Mouse (Mus musculus): Measurements from ENCODE around the gene Acad9.
A peak's percentile ranks its signal among the peaks of the same experiment; 100 is the strongest.

Gene Acad9

DNA sequence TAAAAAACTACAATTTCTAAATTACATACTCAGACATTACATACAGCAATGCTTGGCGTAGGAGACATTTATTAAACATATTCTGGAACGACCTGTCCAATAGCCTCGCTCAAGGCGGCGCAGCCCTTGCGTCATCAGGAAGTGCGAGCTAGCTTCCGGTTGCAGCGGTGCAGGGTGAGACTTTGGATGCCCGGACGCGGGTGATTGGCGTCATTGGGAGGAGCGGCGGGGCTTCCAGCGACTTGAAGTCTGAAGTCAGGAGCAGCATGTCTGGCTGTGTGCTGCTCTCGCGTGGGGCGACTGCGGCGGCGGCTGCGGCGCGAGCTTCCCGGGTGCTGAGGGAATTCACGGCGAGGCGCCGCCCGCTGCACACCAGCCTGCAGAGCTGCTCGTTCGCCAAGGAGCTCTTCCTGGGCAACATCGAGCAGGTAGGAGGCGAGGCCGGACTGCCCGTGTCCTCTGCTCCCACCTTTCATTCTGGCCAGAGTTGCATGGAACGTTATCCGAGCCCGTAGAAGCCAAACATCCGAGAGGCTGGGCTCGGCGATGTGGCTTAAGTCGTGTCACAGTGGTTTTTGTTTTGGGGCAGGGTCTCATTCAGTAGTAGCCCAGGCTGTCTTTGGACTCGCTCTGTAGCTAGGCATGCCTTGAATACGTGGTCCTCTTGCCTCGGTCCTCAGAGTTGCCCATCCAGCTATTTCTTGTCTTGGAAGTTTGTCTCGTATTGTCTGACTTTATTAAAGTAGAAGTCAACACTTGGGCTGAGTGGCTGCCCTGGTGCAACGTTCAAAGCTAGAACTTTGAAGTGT, at the start of gene Acad9:
TSS of gene Acad9 (plus strand) at position 137 of the 809 bp plus-strand sequence.
- peak; percentile 89 to 94 for DNase-seq (ENCODE audit: low spot score in 2 of 2)

DNA sequence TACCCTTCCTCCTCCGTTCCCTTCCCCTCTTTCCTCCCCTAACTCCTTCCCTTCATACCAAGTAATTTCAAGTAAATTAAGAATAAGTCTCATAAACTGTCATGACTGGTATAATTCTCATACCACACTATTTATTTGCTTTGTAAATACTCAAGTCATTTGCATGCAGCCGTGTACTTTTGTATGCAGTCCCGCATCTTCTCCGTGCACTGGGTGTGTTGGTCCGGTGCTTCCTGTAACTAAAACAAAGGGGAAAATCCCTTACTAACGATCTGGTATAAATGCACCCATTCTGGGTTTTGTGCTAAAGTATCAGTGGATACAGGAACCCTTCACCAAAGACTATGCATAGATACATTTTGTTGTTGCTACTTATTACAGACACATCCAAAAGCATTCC, 40.0 kb upstream of the Acad9 start:
- no peak for DNase-seq (ENCODE audit: low spot score in 2 of 2)

DNA sequence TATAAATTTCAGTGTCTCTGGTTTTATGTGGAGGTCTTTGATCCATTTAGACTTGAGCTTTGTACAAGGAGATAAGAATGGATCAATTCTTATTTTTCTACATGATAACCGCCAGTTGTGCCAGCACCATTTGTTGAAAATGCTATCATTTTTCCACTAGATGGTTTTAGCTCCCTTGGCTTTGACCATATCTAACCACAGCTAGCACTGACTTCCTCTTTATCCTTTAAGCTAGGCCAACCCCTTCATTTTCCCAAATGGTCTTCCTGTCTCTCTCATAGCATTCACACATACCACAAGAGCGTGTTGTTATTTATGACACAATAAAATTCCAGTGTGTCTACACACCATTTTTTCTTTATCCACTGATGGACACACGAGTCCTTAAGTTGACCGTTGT, 35.8 kb upstream of the Acad9 start:
- DNase-seq (ENCODE audit: low spot score in 2 of 2): no peak

DNA sequence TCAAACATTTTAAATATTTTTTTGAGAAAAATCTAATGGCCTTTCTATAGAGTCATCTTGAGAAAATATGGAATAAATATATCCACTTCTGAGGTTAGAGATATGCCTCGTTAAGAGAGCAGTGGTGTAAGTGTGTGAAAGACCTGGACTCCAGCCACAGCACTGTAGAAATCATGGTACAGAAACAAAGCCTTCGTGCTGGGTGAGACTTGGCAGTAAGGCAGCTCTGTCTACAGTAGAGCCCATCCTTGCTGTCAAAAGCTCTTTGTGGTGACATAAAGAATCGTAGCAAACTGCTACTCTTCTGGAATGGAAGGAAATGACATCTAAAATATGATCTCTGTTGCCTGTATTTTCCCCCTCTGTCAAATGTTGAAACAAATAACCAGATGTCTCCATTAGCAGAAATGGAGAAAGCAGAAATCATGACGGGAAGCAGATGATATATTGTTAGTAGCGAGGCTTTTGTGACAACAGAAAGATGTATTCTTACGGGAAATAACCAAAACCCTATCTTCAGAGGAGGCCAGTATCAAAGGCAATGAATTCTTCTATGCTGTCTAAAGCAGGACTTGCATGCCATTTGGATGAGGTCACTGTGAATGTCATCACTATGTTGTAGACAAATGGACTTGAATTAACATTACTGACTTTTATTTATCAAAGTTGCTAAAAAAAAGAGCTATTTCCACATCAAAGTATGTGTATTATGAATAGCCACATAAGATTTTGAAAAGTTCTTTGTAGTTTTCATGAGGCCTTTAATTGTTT, 33.9 kb upstream of the Acad9 start:
- DNase-seq (ENCODE audit: low spot score in 2 of 2): no peak

DNA sequence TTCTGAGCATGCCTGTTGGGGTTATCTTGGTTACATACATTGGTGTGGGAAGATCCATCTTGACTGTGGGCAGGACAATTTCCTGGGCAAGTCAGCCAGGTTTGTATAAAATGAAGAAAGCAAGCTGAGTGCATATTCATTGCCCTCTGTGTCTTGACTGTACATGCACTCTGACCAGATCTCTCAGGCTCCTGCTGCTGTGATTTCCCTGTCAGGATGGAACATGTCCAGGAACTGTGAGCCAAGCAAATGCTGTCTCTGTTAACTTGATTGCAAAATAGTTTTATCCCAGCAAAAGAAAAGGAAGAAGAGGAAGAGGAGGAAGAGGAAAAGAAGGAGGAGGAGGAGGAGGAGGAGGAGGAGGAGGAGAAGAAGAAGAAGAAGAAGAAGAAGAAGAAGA, 21.3 kb upstream of the Acad9 start:
- no peak for DNase-seq (ENCODE audit: low spot score in 2 of 2)

DNA sequence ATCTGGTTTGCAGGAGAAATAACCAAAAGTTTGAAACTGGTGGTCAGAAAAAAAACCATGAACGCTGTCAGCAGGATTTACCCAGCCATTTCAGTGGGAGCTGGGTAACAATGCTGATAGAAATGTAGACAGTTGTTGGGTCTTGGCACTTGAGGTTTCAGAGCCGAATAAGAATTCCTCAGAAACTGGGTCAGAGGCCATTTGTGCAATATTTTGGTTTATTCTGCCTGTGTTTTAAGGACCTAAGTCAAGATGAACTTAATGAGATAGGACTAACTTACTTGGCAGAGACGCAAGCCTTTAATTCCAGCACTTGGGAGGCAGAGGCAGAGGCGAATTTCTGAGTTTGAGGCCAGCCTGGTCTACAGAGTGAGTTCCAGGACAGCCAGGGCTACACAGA, 20.7 kb upstream of the Acad9 start:
- DNase-seq (ENCODE audit: low spot score in 2 of 2): no peak

DNA sequence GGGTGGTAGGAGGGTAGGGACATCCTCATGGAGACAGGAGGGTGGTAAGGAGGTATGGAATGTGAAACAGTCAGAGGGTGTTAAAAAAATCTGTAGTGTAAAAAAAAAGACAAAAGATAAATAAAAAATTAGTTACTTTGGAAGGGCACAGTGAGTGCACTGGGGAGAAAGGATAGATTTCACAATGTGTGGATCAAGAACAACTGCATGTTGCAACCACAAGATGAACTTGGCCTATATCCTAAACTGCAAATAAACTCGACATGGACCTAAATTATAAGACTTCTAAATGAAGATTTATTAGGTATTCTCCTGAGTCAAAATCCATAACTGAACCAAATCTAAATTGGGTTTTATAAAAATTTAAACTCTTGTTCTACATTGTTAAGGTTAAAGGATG, 16.7 kb upstream of the Acad9 start:
- DNase-seq (ENCODE audit: low spot score in 2 of 2): no peak

DNA sequence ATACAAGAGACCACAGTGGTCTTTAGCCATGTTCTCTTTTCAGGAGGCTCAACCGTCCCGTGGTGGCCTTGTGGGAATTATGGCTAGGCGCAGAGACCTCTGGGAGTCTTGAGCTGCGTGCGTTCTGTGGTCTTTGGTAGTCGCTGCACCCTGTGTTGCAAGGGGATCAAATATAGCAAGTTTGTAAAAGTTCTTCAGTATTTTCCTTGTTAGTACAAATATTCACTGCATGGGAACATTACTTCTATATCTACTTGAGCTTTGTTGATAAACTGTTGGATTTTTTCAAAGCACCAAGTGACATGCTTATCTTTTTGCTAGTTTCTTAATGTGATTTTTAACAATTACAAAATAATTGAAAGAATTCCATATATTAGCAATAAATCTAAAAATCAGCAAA, 12.3 kb upstream of the Acad9 start, which contains the start of gene Ccdc144b:
TSS of gene Ccdc144b (minus strand) at position 101 of the 400 bp plus-strand sequence.
- DNase-seq (ENCODE audit: low spot score in 2 of 2): no peak

DNA sequence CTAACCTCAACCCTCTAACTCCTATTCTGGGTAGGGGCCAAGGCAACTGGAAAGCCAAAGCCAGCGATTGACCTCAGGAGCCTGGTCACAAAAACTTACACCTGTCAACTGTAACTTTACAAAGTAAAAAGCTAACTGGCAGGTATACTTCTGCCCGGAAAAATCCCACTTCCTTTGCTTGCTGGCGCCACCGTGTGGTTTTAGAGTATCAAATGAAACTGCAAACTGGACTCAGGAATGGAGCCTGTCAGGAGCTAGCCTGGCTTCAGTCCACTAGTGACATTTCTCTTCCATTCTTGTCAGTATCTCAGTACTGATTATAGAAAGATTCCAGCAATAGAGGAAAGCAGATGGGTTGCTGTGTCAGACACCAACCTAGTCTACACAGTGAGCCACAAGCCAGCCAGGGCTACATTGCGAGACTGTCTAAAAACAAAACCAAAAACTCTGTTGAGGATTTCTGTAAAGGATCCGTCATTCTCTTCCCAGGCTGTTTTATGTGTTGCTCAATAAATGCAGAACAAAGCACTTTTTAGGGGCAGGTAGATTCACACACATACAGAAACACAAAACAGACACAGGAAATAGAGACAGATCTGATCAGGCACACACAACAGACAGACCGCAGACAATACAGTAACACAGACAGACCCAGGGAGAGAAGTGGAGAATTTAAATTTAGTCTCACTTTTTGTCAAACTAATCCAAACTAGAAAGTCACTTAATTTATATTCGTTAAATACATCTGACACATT, 5.5 kb upstream of the Acad9 start:
- peak; percentile 35 to 74 for DNase-seq (ENCODE audit: low spot score in 2 of 2)

DNA sequence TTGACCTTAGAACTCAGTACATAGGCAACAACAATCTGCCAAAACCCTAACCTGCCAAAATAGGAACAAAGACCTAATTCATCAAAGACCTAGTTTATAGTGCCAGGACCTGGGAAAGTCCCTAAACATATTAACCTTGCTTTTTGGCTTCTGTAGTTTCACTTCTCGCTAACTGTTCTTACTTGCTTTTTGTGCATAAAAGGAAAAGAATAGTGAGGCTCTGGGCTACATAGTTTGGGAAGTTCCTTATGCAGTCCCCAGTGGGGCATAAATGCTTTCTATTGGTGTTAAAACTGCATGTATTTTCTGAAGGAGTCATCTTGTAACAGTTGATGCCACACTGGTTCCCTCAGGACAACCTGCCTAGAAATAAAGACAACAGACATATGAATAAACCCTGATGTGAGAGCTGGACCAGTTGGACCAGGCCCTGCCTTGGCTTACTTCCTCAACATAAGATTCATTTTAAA, 1.2 kb upstream of the Acad9 start:
- DNase-seq (ENCODE audit: low spot score in 2 of 2): peak in 1 of 2 experiments; percentile 29

DNA sequence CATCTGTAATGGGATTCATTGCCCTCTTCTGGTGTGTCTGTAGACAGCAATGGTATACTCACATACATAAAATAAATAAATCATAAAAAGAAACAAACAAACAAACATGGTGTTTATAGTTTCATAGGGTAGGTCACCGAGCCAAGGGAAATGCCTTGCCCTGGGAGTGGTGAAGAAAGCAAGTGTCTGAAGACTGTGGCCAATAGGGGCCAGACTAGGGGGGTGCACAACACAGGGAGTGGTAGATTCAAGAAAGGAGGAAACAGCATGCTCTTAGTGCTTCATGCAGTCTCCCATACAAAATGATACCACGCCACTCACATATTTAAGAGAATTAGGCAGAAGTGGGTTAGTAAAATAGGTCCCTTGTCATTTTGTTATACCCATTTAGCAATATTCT, 613 bp upstream of the Acad9 start:
- peak in 1 of 2 experiments; percentile 47 for DNase-seq (ENCODE audit: low spot score in 2 of 2)

DNA sequence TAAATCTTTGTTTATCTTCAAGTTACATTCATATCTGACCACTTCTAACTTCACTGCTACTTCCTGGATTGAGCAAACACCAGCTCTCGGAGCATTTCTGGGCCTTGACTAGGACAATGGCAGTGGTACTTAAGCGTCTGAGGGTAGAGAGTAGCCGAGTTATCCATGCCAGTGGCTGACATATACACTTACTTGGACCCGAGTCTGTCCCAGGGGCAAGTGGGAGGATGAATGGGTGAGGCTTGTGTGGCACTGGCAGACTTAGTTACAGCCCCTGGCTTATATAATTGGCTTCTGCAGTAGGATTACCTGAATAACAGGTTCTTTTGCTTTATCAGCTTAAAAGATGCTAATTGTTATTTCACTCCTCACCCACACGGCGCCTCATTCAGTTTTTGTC, 2.0 kb downstream of the Acad9 start:
- peak in 1 of 2 experiments; percentile 42 for DNase-seq (ENCODE audit: low spot score in 2 of 2)

DNA sequence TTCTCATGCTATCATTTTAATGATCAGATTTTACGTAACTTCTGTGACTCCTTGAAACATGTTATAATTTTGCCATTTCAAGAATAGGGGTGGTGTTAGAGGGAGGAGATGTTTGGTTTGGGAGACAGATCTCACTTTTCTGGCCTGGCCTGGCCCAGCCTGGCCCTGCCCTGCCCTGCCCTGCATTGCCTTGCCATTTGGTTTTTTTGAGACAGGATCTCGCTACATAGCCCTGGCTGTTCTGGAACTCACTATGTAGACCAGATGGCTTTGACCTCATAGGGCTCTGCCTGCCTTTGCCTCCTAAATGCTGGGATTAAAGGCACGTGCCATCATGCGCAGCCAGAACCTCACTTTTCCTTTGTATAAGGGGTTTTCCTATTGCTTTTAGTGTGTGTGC, 4.7 kb downstream of the Acad9 start:
- DNase-seq (ENCODE audit: low spot score in 2 of 2): no peak

DNA sequence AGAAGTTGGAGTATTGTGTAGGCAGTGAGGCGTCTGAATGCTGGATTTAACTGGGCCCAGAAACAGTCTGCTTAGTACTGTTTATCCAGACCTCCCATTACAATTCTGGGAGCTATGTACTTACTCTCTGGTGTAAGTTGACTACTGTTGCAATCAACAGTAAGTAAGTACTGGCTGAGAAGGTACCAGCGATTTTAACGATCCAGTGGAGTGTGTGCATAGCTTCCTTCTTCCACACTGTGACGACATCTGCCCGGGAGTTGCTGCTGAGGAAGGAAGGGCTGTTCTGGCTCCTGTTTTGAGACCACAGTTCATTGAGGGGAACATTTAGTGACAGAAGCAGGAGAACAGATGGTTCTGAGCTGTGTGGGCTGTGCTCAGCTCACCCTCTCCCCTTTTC, 5.3 kb downstream of the Acad9 start:
- no peak for DNase-seq (ENCODE audit: low spot score in 2 of 2)

DNA sequence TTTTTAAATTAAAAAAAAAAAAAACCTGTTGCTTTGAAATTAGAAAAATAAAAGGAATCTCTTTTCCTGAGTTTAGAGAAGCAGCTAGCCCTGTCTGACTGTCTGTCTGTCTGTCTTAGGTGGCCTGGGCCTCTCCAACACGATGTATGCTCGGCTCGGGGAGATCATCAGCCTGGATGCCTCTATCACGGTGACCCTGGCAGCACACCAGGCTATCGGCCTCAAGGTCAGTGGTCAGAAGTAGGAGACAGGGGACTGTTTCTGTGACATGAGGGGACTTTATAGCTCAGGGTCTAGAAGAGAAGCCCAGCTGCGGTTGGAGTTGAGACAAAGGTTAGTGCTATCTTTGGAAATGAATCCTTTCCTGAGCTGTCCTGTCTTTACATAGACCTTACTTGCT, 8.5 kb downstream of the Acad9 start:
- DNase-seq (ENCODE audit: low spot score in 2 of 2): no peak

DNA sequence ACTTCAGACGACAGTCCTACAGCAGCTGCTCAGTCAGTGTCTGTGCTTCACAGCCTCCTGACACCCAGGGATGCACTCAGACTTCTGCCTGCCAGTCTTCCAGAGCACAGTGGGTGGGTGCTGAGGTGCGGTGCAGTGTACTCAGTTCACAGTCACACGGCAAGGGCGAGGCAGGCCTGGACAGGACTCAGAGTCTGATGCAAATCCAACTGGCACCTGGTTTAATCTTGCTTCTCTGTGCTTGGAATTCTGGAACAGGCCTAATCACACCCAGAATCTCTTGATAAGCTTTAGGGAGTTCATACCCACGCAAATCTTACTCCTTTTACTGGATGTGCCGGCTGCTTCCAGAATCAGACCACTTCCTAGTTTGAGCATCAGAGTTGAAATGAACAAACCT, 9.7 kb downstream of the Acad9 start:
- DNase-seq (ENCODE audit: low spot score in 2 of 2): no peak

DNA sequence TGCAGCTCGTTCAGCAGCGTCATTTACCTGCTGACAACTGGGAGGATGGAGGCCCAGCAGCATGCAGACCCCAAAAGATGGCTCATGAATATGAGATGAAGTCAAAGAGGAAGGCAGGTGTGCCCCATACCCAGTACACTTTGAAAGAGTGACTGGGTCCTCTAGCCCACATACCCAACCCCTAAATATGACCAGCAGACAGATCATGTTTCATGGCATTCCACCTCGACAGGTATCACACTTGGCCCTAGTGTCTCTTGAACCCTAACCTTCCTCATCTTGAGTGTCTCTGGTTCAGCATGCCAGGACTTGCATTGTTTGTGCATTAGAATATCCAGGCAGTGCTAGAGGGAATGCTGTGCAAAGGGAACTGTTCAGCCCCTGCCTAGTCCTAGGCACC, 11.6 kb downstream of the Acad9 start:
- no peak for DNase-seq (ENCODE audit: low spot score in 2 of 2)

DNA sequence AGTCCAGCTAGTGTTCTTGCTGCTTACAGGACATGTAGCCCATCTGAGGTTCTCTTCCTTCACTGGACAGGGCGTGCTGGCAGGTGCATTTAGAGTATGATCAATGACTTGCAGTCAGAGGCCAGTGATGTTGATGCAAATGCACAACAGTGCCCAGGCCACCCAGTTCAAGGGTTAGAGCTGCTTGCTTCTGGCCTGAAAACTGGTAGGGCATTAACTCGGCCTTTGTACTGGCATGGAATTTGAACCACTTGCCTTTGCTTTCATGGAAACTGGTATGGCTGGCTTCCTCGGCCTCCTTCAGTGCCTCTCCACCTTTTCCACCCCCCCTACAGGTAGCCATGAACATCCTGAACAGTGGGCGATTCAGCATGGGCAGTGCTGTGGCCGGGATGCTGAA, 14.1 kb downstream of the Acad9 start:
- no peak for DNase-seq (ENCODE audit: low spot score in 2 of 2)

DNA sequence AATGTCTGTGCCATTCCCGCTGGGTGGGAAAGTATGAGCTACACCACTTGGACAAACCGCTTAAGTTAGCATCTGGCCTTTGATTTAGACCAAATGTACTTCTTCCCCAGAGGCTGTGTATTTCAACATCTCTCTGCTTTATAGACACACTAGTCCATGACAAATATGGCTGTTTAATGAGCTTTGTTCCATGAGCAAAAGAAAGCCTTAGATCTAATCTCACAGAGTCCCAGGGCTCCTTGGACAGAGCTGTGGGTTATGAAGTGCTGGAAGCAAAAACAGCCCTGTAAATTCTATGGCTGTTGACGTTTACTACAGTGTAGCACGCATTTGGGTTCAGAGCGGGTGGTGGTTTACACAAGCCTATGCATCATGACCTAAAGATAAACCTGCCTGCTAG, 15.0 kb downstream of the Acad9 start:
- DNase-seq (ENCODE audit: low spot score in 2 of 2): no peak

DNA sequence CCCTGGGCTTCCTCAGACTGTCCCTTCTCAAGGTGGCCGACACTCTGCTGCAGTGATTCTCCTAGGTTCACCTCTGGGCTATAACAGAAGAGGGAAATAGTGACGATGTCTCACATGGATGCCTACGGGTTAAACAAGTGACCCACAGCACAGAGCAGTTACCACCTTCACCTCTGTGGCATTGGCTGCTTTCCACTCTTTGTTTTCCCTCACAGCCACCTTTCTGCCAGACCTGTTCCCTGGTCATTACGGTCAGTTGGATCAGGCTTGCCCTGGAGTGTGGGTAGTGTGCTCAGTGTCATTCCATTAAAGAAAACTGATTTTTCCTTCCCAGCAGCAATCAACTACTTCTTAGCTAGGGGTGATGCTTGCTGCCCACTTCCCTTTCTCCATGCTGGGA, 17.1 kb downstream of the Acad9 start:
- peak in 1 of 2 experiments; percentile 33 for DNase-seq (ENCODE audit: low spot score in 2 of 2)

DNA sequence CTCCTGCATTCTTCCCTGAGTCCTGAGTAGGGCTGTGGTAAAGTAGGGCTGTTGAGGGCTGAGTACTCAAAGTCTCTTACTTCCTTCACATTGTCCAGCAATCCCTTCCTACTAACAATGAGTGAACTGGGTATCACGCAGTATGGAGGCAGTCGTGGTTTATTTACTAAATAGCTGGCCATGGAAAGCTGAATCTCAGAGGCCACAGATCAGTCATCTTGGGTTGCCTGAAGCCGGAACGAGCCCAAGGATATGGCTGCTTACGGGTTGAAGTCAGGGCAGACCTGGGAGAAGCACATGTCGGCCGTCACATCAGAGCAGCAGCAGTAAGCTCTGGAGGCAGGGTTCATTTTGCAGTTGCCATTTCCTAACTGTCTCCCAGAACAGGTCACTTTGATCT, 17.6 kb downstream of the Acad9 start:
- peak in 1 of 2 experiments; percentile 42 for DNase-seq (ENCODE audit: low spot score in 2 of 2)

DNA sequence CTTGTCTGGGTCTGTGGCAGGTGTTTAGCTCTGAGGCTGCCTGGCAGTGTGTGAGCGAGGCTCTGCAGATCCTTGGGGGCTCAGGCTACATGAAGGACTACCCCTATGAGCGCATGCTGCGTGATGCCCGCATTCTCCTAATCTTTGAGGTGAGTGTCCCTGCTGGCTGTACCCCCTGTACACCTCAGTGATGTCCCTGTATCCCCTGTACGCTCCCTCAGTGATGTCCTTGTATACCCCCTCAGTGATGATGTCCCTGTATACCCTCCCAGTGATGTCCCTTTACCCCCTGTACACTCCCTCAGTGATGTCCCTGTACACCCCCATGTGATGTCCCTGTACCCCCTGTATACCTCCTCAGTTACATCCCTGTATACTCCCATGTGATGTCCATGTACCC, 19.6 kb downstream of the Acad9 start:
- DNase-seq (ENCODE audit: low spot score in 2 of 2): no peak

Measured in spleen, postnatal 4 days (tissue).